Mouse (Mus musculus): ENCODE measurements around the gene Scamp3.
"Not testable (repeated sequence)": the region's sequence is repeated elsewhere in the genome, so short reads cannot be mapped to it uniquely, and the experiment has no call there.

The Scamp3 gene

GRCm38 (mm10) chr3:89177242-89178106 lies at the start of gene Scamp3:
TSS of gene Scamp3 (plus strand) at chr3:89177473.
- peak; percentile 97 for DNase-seq (ENCODE audit: low read depth)

GRCm38 (mm10) chr3:89129908-89130307 lies 47.4 kb upstream of the Scamp3 start:
- DNase-seq (ENCODE audit: low read depth): no peak

GRCm38 (mm10) chr3:89131816-89132215 lies 45.5 kb upstream of the Scamp3 start:
- no peak for DNase-seq (ENCODE audit: low read depth)

DNA sequence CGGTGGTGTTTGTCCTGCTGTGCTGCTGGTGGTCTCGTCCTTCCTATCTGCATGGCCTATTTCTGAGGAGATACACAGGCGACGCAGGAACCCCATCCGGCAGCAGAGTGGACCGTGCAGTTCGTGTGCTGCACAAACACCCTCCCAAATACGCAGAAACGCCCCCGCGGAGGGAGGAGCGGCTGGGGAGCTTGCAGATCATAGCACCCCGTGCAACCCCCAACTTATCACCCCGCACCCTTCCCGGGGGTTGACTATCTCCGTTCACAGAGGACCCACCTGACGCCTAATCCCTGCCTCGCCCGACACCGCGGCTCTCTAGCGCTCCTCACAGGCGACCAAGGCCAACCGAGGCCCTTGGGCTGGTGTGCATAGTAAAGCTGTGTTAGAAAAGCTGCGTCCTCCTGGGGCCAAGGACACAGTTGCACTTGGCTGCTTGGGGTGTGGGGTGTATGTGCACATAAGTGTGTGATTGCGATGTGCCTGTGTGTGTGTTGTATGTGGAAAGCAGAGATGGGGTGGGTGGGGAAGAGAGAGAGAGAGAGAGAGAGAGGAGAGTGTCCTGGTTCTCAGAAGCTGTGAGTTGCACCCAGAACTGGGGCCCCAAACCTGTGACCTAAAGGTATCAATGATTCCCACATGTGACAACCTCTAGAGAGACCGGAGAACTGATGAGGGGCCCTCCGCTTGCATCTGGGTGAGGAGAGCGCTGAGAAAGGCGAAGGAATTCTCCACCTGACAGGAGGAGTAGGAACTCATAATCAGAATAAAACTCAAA lies 44.8 kb upstream of the Scamp3 start:
- no peak for DNase-seq (ENCODE audit: low read depth)

- DNase-seq (ENCODE audit: low read depth): no peak
Observed at GRCm38 (mm10) chr3:89133063-89133450, 44.2 kb upstream of the Scamp3 start.

DNA sequence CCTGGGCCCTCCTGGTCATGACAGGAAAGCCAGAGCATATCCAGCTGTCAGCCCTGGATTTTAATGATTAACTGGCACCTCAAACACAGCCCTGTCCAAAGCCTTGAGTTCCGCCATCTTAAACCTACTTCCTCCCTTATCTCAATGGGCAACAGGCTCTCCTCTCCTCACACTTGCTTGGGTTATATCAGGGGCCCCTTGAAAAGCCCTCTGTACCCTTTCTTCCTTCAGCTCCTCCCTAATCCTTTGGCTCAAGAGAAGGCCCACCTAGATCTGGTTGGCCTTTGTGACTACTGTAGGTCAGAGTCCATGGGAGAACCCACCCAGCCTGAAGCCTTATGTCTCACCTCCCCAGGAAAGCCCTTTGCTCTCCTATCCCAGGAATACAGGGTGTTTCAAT lies 43.5 kb upstream of the Scamp3 start:
- no peak for DNase-seq (ENCODE audit: low read depth)

DNA sequence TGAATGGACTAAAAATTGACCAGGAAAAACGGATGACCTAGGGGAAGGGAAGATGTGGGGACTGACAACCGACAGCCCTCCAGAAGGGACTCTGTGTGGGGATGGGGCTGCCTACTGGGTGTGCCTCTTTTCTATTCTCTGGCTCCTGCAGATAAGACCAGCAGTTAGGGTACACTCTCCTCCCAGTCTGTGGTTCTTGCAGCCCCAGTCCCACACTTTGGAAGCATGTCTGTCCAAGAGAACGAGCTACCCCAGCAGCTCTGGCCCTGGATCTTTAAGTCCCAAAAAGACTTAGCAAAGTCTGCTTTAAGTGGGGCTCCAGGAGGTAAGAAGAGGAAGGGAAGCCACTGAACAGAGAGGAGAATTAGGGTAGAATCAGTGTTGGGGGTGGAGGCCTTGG lies 41.3 kb upstream of the Scamp3 start, which contains the start of gene Pklr:
Gene Pklr, plus strand, starts transcription at position 185 of the 400 bp plus-strand sequence.
- no peak for DNase-seq (ENCODE audit: low read depth)

DNA sequence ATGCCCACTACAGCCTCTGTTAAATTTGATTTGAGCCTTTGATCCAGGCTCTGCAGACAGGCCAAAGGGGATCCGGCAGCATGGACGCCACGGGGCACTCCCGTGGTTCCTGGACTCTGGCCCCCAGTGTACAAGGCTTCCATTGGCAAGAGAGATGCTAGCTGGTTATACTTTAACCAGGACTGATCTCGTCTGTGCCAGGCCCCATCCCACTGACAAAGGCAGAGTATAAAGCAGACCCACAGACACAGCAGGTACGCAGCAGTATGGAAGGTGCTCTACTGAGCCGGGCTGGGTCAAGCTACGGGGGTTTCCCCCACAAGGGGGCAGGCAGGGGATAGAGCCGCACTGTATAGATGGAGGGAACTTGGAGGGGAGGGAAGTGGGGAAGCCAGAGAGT lies 40.9 kb upstream of the Scamp3 start:
- DNase-seq (ENCODE audit: low read depth): no peak

DNA sequence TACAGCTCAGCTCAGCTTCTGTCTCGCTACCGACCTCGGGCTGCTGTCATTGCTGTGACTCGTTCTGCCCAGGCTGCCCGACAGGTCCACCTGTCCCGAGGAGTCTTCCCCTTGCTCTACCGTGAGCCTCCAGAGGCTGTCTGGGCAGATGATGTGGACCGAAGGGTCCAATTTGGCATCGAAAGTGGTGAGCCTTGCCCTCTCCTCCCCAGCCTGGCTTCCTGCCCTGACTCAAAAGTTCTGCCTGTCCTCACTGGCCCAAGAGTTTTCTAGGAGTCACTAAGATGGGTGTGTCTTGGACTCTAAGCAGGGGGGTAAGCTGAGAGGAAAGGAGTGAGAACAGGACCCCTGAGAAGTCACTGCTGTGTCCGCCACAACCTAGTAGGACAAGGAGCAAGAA lies 32.5 kb upstream of the Scamp3 start:
- no peak for DNase-seq (ENCODE audit: low read depth)

DNA sequence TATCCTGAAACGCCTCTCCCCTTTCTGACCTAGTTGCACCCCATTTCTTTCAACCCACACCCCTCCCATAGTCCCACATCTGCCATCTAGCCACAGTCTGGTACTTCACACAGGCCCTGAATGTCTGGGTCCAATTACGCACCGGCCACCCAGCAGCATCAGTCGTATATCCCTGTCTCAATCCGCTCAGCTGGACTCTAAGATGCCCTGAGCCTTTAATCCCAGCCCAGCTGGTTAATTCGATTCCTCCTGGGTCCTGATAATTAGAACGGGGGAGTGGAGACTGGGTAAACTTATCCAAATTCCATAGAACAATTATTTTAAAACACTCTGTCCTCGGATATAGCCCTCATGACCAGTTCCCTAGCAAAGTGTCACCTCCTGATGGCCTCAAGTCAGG lies 31.7 kb upstream of the Scamp3 start:
- DNase-seq (ENCODE audit: low read depth): no peak

DNA sequence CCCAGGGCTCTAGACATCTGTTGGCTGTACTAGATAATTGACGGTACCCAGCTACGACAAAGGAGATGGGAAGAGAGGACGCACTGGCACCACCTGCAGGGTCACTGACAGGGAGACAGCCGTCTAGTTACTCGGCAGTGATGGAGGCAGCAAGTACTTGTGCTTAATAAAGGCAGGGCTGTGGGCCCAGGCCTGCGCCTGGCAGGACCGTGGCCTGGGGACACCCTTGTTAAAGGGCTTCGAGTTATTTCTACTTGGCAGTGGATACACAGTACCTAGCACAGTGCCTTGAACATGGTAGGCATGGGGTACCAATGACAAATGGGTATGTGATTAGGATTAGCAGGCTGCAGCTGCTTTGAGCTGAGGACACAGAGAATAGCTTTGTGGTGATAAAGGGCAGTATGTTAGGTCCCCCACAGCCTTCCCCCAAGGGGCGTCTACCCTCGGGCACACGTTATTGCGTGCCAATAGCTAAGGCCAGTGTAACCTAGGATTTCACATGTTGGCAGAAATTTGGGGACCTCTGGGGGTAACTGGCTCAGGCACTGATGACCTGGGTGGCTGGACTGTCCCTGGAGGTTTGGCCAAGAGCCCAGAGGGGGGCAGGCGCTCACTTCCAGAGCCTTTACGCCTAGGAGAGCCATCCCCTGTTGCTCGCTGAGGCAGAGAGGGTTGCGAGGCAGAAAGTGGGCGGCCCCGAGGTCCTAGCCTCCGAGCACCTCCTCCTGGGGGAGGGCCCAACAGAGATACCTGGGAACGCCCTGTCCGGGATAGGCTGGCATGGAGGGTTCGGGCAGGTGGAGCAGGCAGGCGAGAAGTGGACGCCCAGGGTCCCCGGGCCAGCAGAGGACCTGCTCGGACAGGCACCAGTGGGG lies 29.9 kb upstream of the Scamp3 start:
- DNase-seq (ENCODE audit: low read depth): no peak

GRCm38 (mm10) chr3:89147979-89148311 lies 29.3 kb upstream of the Scamp3 start:
- DNase-seq (ENCODE audit: low read depth): no peak

DNA sequence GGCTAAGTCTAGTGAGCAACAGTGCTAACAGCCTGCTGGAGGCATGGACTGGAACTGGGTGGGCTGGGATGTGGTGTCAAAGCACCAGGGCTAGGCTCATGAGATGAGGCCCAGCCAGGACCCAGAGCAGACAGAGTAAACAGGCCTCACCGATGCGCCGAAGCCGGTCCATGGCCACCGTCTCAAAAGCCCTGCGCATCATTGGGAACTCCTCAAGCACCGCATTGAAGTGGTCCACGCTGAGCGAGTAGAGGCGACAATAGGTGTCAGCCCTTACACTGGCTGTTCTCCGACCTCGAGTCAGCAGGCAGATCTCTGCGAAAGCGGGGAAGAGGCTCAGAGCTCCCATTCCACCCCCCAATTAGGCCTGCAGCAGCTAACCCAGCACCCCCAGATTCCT lies 28.7 kb upstream of the Scamp3 start:
- DNase-seq (ENCODE audit: low read depth): no peak

DNA sequence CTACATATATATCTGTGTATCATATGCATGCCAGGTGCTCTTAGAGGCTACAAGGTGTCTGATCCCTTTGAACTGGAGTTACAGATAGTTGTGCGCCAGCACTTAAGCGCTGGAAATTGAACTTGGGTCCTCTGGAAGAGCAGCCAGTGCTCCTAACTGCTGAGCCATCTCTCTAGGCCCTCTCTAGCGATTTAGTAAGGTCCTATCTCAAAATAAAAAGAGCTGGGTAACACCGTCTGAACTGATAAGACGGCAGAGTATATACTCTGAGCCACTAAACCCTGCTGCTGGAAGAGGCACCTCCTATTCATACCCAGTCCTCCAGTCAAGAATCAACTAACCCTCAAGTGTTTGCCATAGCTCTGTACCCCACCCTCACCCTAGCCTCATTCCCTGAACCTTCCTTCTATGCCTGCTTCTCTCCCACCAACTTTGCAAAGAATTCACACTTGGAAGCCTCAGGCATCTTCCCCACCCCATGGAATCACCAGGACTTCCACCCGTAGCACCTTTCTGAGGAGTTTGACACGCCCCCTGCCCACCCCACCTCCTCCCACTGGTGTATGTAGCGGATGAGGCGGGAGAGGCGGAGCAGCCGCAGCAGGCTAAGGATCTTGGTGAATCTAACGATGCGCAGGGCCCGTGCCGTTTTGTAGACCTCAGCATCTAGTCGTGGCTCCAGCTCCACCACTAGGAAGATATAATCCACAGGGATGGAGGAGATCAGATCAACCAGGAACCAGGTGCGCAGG lies 25.0 kb upstream of the Scamp3 start:
- no peak for DNase-seq (ENCODE audit: low read depth)

GRCm38 (mm10) chr3:89156951-89157350 lies 20.3 kb upstream of the Scamp3 start:
- DNase-seq (ENCODE audit: low read depth): no peak

DNA sequence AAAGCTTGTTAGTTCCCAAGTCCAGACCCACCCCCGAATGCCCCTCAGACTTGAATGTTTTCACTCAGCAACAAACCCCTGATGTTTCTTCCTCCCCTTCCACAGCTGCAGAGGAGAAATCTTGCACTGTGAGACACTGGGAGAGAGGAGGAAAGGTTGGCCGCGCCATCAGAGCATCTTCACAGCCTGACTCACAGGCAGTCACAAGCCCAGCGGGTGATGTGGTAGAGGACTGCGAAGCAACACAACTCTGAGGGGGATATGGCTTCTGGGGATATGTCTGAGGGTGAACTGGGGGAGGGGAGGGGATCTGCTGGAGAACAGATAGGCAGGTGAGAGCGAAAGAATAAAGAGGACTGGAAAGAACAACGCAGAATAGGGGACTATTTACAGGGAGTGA lies 18.6 kb upstream of the Scamp3 start:
- no peak for DNase-seq (ENCODE audit: low read depth)

DNA sequence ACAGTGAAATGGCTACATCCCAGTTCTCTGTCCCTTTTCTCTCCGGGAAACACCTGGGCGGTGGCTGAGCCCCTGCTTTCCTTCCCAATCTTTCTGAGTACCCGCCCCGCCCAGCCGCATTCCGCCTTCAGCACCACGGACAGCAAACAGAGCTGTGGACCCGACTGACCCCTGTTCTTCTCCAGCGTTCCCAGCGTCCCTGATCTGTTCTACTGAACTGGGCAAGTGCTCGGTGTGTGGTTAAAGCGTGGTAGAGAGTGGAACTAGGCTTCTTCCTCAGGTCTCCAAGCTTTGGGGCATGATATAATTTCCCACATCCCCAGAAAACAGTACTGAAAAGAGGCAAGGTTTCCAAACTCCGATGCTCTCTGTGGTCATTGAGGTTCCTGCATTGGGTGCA lies 18.1 kb upstream of the Scamp3 start:
- DNase-seq (ENCODE audit: low read depth): peak; percentile 40

DNA sequence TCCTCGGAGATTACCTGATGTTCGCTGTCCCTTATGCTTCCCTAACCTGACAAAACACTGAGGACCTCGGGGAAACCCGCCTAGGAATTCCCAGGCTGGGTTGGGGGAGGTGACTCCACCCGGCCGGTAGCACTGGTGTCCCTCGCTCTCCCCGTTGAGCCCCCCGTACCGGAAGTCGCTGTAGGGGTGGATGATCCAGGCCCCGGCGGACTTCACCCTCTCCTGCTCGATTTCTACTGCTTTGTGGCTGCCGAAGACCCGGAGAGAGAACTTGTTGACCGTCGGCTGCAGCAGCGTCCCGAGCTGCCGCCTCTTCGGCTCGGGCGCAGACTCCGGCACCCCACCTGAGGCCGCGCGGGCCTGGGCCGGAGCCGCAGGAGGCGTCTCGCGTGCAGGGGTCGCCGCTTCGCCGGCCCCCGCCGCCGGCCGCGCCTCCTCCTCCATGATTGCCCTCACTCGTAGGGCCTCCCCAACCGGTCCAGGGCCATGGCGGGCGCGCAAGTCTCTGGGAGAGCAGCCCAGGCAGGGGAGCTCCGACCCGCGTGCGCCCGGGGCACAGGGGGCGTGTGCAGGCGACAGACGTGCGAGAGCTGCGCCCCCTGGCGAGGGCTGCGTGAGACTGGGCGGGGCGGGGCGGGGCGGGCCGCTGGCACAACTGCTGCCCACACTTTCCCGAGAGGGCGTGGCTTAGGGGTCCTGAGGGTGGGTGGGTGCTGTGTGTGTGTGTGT lies 17.5 kb upstream of the Scamp3 start, which contains the start of gene Hcn3:
Gene Hcn3, minus strand, starts transcription at position 581 of the 729 bp plus-strand sequence.
- peak; percentile 94 for DNase-seq (ENCODE audit: low read depth)

DNA sequence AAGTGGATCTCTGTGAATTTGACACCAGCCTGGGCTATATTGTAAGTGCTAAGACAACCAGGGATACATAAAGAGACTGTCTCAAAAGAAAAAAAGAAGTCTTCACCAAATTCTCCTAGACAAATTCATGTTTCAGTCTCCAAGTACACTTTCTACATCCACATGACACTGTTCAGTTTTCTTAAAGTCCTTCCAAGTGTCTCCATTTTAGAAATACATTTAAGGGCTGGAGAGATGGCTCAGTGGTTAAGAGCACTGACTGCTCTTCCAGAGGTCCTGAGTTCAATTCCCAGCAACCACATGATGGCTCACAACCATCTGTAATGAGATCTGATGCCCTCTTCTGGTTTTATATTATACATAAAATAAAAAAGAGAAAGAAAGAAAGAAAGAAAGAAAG lies 16.1 kb upstream of the Scamp3 start:
- not testable (repeated sequence) for DNase-seq (ENCODE audit: low read depth)

GRCm38 (mm10) chr3:89161786-89162185 lies 15.5 kb upstream of the Scamp3 start:
- DNase-seq (ENCODE audit: low read depth): no peak

DNA sequence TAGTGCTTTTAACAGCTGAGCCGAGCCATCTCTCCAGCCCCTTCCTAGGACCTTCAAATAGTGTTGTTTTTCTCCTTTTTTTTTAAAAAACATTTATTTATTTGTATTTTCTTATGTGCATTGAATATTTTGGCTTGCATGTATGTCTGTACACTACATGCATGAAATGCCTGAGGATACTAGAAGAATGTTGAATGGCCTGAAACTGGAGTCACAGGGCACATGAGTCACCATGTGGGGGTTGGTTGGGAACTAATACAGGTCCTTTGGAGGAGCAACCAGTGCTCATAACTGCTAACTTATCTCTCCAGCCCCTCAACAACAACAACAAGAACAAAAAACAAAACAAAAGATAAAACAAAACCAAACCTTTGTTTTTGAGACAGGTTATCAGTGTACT lies 14.2 kb upstream of the Scamp3 start:
- DNase-seq (ENCODE audit: low read depth): no peak
